Mouse (Mus musculus) liver (tissue): ENCODE measurements around the gene Ptger1.
A peak's percentile ranks its signal among the peaks of the same experiment; 100 is the strongest.

Experiments used
- DNase-seq: peaks from one replicate; pipeline ENCODE4 v3.0.0-alpha.2; 2020; ENCODE audit warnings: mixed read lengths

Ptger1 gene

DNA sequence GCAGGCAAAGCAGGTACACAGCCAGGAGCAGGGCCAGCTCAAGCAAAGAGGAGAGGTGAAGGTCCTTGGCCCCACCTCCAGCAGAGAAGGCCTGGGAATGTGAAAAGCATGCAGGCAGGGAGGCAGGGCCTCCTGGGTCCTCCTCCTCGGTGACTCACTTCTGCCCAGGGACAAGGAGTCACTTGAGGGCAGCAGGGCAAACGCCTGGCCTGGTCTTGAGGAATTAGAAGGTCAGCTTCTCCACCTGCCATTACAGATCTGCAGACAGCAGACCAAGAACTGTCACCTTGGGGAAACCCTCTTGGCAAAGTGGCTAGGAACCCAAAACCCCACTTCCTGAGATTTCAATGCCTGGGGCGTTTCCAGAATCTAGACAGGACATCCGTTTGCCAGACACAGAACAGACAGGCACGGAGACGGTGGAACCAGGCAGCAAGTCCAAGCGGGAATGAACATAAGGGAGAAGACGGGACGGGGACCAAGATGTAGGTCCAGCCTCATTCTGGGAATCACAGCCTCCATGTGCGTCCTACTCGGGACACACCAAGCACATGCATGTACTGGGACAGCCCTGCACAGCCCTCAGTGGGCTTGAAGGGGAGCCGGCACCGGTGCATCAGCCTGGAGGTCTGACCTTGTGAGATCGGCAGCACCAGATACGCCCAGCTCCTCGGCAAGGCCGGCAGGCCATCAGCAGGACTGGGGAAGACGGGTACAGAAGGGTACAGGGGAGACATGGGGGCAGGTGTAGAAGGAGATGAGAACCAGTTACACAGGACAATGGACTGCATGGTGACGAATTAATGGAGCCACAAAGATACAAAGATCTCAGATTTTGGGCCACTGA lies 31.1 kb downstream of the Ptger1 start:
- DNase-seq: no peak

DNA sequence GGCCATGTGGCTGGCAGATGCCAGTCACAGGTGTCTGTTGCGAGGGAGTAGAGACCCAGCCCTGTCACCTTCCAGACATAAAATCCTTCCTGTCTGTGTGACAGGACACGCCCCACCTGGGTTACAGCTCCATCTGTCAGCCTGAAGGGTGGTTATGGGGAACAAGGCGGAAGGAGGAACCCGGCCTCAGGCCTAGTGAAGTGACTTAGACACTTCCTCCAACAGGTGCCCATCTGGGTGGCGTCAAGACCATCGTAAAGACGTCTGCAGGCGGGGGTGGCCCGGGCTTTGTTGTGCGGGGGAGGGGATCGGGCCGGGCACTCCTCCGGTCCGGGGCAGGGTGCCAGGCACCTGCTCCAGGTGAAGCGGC lies 31.8 kb downstream of the Ptger1 start:
- peak; percentile 63 for DNase-seq

DNA sequence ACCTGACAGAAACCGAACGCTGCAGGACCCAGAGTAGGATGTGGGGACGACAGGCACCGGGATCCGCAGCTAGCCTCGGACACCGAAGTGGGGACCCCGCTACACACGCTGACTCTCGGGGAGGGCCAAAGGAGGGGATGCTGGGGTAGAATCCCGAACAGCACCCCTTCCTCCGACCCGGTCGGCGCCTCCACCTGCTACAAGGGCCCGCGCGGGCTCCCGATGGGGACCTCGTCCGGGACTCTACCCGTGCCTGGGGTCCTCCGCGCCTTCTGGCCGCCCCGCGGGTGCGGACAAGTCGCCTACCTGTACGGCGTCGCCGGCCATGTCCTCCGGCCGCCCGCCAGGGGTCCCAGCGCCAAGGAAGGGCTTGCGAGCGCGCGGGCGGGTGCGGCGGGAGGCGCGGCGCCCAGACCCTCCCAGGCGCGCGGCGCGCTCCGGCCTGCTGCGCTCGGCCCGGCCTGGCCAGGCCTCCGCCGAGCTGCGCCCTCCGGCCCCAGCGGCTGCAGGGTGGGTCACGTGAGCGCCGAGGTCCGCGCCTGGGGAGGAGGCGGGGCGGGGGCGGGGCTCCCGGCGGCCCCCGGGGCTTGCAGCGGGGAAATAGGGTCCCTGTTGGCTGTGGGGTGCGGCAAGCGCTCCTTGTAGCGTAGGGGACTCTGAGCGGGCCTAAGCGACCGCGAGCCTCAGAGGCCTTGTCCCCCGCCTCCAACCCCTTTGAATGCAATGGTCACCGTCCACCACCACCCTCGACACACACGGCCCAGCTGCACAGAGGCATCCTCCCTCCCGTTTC lies 32.4 kb downstream of the Ptger1 start, which contains the start of gene Pkn1:
TSS of gene Pkn1 (minus strand) at position 519 of the 793 bp plus-strand sequence.
- peak; percentile 91 for DNase-seq

DNA sequence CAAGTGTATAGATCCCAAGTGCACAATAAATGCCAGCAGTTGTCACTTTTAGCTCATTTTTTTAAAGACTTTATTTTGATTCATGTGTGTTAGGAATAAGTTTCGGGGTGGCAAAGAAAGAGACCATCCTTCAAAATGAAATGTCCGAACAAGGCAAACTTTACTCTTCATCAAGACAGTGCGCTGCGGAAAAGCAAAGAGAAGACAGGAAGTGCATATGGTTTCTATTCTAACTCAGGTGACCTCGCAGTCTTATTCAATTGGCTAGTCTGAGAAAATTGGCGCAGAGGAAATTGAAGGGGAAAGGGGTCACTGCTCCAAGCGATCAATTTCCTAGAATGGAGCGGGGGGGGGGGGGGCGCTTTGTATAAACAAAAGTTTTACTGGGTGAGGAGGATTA lies 33.1 kb downstream of the Ptger1 start:
- DNase-seq: no peak

DNA sequence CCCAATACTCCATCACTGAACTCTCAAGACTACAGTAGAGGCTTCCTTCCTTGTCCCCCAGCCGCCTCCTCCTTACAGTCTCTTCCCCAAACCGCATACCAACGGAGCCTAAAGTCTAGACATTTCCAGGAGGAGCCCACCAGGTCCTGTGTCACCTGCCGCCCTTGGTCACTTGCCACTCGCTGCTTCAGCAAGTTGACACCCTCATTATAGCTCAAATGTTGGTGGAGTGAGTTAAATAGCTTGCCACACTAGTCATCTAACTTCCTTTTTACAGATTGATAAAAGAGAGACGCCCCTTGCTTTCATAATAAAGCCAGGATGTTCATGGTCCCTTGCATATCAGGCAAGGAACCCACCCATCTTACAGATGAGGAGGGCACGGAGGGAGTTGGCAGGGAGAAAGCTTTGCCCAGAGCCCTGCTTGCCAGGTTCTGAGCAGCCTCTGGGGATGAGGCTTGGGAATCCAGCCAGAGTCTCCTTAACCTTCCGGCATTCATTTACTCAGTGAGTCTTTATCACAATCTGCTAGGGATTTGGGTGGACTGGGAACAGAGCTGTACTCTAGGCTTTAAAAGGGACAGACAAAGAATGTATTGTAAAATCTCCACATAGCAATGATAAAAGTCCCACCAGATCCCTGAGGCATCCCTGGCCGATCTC lies 34.1 kb downstream of the Ptger1 start:
- DNase-seq: no peak

DNA sequence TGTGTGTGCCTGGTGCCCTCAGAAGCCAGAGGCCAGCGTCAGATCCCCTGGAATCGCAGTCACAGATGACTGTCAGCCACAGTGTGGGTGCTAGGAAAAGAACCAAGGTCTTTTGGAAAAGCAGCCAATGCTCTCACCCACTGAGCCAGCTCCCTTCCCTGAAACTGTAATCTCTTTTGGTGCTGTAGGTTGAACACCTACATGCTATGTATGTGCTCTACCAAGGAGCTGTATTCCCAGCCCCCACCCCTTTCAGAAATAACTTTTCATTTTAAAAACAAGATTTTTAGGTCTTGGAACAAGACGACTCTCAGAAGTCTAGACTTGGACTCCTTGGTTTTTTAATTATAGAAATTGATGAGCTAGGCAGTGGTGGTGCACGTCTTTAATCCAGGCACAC lies 36.9 kb downstream of the Ptger1 start:
- no peak for DNase-seq

DNA sequence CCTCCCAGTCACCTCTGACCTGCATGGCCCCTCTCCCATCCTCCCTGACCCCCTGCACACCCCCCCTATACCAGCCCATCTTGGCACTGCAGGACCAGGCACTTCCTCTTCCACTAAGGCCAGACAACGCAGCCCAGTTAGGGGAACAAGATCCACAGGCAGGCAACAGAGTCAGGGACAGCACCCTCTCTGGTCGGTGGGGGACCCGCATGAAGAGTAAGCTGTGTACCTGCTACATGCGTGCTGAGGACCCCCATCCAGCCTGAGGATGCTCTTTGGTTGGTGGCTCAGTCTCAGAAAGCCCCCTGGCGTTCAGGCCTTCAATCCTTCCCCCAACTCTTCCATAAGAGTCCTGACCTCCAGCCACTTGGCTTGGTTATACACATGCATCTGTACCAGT lies 39.9 kb downstream of the Ptger1 start:
- DNase-seq: no peak

DNA sequence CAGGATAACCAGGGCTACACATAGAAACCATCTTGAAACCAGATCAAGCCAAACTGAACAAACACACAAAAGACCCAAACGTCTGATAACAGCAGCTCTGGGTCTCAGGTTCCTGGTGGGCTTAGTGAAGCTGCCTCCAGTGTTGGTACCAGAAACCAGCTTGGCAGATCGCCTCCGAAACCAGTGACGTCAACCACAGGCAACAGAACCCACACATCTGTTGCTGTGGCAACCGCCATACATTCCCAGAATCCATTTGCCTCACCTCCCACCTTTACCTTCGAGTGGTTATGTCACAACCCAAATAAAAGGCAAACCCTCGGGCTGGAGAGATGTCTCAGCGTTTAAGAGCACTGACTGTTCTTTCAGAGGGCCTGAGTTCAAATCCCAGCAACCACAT lies 41.1 kb downstream of the Ptger1 start:
- no peak for DNase-seq

DNA sequence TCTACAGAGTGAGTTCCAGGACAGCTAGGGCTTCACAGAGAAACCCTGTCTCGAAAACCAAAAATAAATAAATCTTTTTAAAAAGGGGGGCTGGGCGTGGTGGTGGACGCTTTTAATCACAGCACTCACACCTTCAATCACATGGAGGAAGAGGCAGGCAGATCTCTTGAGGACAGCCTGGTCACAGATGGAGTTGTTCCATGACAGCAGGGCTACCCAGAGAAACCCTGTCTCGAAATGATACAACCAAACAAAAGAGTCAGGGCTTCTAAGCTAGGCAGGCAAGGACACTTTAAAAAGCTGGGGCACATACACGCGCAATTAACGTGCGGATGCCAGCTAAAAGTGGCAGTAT lies 48.2 kb downstream of the Ptger1 start:
- no peak for DNase-seq

DNA sequence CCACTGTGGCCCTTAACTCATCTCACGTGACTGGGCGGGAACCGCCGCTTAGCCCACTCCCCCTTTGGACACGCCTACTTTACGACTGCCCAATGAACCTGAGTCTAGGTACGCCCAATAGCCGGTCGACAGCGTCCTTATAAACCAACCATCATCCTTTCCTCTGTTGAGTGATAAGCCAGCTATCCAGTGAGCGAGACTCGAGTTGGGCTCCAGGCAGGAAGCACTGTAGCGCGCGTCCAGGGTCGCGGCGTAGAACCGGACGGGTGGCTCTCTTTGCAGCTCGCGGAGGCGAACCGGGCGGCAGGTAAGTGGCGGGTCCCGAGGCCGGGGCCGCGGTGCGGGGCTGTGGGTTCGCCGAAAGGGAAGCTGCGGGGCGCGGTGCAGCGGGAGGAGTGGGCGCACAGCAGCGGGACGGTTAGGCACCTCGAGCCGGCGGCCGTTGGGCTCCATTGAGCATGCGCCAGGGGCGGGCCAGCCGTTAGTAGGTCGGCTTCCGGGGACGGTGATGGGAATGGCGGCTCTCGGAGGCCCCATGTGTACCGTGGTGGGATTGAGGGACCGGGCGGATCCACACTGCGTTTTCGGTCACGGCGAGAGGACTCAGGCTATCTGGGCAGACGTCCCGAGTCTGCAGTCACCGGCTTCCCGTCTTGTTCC lies 48.7 kb downstream of the Ptger1 start, which contains the start of gene Ddx39:
TSS of gene Ddx39 (plus strand) at position 147 of the 660 bp plus-strand sequence.
- peak; percentile 95 for DNase-seq

DNA sequence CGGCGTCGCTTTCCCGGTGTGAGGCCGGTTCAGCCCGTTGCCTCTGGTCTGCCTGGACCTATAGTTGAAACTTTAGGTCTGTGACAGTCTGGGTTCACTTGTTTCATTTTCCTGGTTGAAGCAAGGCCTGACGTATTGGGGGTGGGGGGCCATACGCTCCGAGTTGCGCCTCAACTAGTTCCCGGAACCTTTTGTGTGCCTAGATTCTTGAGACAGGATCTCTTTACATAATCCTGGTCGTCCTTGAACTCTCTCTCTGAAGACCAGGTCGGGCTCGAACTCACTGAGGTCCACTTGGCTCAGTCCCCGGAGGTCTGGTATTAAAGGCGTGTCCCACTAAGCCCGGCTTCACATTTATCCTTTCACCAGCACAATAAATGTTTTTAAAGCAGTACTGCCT lies 49.3 kb downstream of the Ptger1 start:
- no peak for DNase-seq

DNA sequence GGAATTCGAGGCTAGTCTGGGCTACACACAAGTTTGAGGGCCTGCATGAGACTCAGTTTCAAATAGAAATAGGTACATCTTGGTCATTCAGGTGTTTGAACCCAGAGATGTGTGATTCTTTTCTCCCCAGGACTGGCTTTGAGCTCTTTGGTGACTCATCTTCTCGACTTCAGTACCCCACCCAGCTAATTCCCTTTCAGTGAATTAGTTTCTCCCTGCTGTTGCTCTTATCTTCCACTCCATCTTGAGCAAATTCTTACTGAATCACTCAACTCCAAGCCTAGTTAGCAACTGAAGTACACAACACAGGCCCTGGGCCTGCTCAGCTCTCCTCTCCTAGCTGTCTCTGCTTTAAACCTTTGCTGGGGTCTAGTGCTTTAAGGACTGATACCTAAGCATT lies 50.1 kb downstream of the Ptger1 start:
- no peak for DNase-seq

DNA sequence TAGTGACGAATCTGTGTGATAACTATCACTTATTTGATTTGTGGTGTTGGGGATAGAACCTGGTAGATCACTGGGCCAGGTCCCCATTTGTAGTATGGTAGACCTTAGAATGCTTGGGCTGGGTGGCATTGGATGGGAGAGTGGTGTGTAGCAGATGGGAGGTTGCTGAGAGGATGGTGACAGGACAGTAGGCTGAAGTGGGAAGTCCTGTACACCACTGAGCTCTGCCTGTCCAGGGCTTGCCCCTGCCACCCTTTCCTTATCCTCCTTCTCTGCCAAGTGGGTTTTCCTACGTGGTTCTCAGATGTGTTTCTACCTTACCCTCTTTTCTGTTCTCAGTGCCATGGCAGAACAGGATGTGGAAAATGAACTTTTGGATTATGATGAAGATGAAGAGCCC lies 52.6 kb downstream of the Ptger1 start:
- DNase-seq: no peak

DNA sequence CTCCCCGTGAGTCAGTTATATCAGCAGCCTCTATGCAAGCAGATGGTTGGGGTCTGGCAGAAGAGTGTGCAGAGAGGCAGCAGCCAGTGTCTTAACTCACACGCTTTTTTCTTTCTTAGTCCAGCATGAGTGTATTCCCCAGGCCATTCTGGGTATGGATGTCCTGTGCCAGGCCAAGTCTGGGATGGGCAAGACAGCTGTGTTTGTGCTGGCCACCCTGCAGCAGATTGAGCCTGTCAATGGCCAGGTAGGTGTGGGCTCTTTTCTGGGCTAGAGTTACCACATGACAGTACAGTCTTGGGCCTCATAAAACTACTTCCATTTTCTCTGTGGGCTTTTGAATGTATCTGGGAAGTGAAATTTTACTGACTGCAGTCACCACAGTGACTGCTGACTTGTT lies 53.2 kb downstream of the Ptger1 start:
- no peak for DNase-seq

DNA sequence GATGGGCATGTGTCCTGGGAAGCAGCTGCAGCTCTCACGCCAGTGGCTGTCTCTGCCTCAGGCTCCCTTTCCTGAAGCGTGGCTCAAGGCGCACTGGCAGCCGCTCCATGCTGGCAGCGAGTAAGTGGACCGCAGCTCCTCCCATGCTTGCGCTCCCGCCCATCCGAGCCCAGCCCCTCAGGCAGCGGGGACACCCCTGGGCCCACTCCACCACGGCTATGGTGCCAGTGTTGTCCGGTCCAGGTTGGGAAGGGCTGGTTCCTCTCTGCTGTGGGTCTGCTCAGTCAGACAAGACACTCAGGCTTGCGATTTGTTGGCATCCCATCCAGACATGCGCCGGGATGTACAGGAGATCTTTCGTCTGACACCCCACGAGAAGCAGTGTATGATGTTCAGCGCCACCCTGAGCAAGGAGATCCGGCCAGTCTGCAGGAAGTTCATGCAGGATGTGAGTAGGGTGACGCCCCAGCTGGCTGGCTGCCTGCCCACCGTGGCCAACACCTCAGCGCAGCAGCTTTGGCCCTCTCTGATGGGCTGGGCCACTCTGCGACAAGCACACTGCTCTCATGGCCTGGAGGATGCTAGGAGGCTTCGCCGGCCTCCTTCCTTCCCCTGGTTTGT lies 55.0 kb downstream of the Ptger1 start:
- DNase-seq: no peak
